Mouse (Mus musculus) hindbrain, embryonic 15.5 days (tissue): ENCODE results near the gene Cd180. TPM values are rescaled to one million over a fixed set of nuclear protein-coding genes. Genes with fewer than 3 reads are reported as not detected.
"Not testable (repeated sequence)": the region's sequence is repeated elsewhere in the genome, so short reads cannot be mapped to it uniquely, and the experiment has no call there.

Experiments used
- ATAC-seq: fragments of 200-750 bp; cut with Nextera tagmentation; 2 replicates; pipeline ENCODE4 v1.8.0; 2017; ENCODE audit warnings: low read depth, moderate number of reproducible peaks, moderate TSS enrichment; ENCODE audit not compliant: low FRiP score
- H3K27ac ChIP-seq: fragments of 300-500 bp; sonication (generic); replicated peaks from 2 replicates; pipeline ENCODE4 v1.5.1; 2015; ENCODE audit warnings: mild to moderate bottlenecking, inconsistent platforms
- H3K27me3 ChIP-seq: fragments of 300-500 bp; sonication (generic); 2 replicates; pipeline ENCODE4 v1.6.1; 2015; ENCODE audit warnings: control low read depth, inconsistent platforms
- H3K36me3 ChIP-seq: fragments of 300-500 bp; sonication (generic); 2 replicates; pipeline ENCODE4 v1.6.1; 2015; ENCODE audit warnings: control low read depth, inconsistent platforms
- H3K4me1 ChIP-seq: fragments of 300-500 bp; sonication (generic); replicated peaks from 2 replicates; pipeline ENCODE4 v1.6.1; 2015; ENCODE audit warnings: control low read depth, inconsistent platforms
- H3K4me2 ChIP-seq: fragments of 300-500 bp; sonication (generic); 2 replicates; pipeline ENCODE4 v1.6.1; 2015; ENCODE audit warnings: moderate library complexity, mild to moderate bottlenecking, inconsistent platforms
- H3K4me3 ChIP-seq: fragments of 300-500 bp; sonication (generic); 2 replicates; pipeline ENCODE4 v1.5.1; 2015; ENCODE audit warnings: mild to moderate bottlenecking, inconsistent platforms
- H3K9ac ChIP-seq: fragments of 300-500 bp; sonication (generic); 2 replicates; pipeline ENCODE4 v1.6.1; 2015; ENCODE audit warnings: inconsistent platforms
- H3K9me3 ChIP-seq: fragments of 300-500 bp; sonication (generic); 2 replicates; pipeline ENCODE4 v1.6.1; 2016; ENCODE audit warnings: control low read depth, inconsistent platforms
- WGBS: fragments of 180-500 bp; shearing (Covaris S2); methylation state at CpG from one replicate; pipeline ENCODE4 v1.1.7; 2015; 5-methylcytosine and 5-hydroxymethylcytosine counted together
- polyA plus RNA-seq: library from polyadenylated mRNA; unstranded; fragments of >200 nt; fragmentation: Nextera tagmentation; extraction: Ambion mirVana; gene quantifications from 2 replicates; pipeline ENCODE4 v1.2.1, GENCODE M21; 2015

Cd180 gene
- polyA plus RNA-seq, 1 experiment from 2014 or later, result 0.54 TPM

GRCm38 (mm10) chr13:102665588-102666232 lies 27.6 kb upstream of the Cd180 start:
- Histone ChIP-seq H3K9me3 (no peaks in the 10 kb centered on the region), H3K27me3 (no peaks in the 10 kb centered on the region), H3K27ac (no peak overlapping the region), H3K4me3 (peak overlapping the region; percentile 14; the same call in 1 of the 2 replicates), H3K4me2 (peak overlapping the region; percentile 33), H3K36me3 (no peaks in the 10 kb centered on the region), H3K4me1 (no peaks in the 10 kb centered on the region), H3K9ac (no peak overlapping the region)
- 59% methylated on average over 18 of the region's 18 CpGs for WGBS
- no peak for ATAC-seq

GRCm38 (mm10) chr13:102666233-102666614 lies 27.1 kb upstream of the Cd180 start:
- WGBS, result 88% methylated on average over 12 of the region's 12 CpGs
- Histone ChIP-seq H3K27ac (no peak overlapping the region), H3K9ac (no peak overlapping the region), H3K4me1 (no peaks in the 10 kb centered on the region), H3K4me3 (no peak overlapping the region), H3K9me3 (no peaks in the 10 kb centered on the region), H3K36me3 (no peaks in the 10 kb centered on the region), H3K4me2 (no peak overlapping the region), H3K27me3 (no peaks in the 10 kb centered on the region)
- ATAC-seq, result no peak

DNA sequence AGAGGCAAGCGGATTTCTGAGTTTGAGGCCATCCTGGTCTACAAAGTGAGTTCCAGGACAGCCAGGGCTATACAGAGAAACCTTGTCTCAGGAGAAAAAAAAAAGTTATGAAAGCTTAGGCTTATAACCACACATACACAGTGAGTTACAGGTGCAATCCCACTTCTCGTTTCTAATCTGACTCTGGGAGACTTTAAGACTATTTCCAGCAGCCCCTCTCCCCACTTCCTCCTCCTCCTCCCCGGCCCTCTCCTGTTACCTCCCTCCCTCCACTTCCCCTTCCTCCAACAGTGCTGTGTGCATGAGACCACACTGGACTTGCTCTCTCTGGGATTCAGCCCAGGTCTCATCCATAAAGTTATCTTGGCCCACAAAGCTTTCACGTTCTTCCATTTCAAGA lies 26.6 kb upstream of the Cd180 start:
- Histone ChIP-seq H3K27me3 (no peaks in the 10 kb centered on the region), H3K4me3 (no peak overlapping the region), H3K9me3 (no peaks in the 10 kb centered on the region), H3K36me3 (no peaks in the 10 kb centered on the region), H3K27ac (no peak overlapping the region), H3K9ac (no peak overlapping the region), H3K4me1 (no peaks in the 10 kb centered on the region), H3K4me2 (no peak overlapping the region)
- WGBS, result 85% methylated on average over 4 of the region's 4 CpGs
- ATAC-seq, result no peak

DNA sequence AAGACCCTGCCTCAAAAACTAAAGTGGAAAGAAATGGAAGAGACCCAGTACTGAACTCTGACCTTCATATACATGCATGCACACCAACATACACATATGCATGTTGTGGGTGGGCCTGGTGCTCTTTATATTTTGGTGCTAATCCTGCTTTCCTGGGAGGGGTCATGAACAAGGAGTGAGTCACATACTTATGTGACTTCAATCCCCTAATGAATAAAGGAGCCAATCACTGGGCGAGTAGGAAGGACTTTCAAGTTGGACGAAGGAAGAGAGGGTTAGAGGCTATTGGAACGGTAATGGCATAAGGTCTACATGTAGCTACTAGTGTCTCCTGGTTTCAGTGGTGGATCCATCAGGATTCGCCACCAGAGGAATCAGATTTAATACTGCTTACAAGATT lies 26.0 kb upstream of the Cd180 start:
- 96% methylated on average over 4 of the region's 4 CpGs for WGBS
- no peak overlapping the region for H3K4me3 ChIP-seq

GRCm38 (mm10) chr13:102667842-102668241 lies 25.5 kb upstream of the Cd180 start:
- Histone ChIP-seq H3K36me3 (no peaks in the 10 kb centered on the region), H3K9ac (no peak overlapping the region), H3K4me1 (no peaks in the 10 kb centered on the region), H3K4me3 (no peak overlapping the region), H3K27ac (no peak overlapping the region), H3K9me3 (no peaks in the 10 kb centered on the region), H3K27me3 (no peaks in the 10 kb centered on the region), H3K4me2 (no peak overlapping the region)
- no peak for ATAC-seq
- 89% methylated on average over 9 of the region's 9 CpGs for WGBS

More for the DNA sequence above, 26.0 kb upstream of the Cd180 start:
- no peak for ATAC-seq
- H3K4me1 ChIP-seq, result no peaks in the 10 kb centered on the region
- H3K9me3 ChIP-seq, result no peaks in the 10 kb centered on the region
- H3K27me3 ChIP-seq, result no peaks in the 10 kb centered on the region
- no peak overlapping the region for H3K27ac ChIP-seq
- no peaks in the 10 kb centered on the region for H3K36me3 ChIP-seq
- H3K9ac ChIP-seq, result no peak overlapping the region
- no peak overlapping the region for H3K4me2 ChIP-seq

DNA sequence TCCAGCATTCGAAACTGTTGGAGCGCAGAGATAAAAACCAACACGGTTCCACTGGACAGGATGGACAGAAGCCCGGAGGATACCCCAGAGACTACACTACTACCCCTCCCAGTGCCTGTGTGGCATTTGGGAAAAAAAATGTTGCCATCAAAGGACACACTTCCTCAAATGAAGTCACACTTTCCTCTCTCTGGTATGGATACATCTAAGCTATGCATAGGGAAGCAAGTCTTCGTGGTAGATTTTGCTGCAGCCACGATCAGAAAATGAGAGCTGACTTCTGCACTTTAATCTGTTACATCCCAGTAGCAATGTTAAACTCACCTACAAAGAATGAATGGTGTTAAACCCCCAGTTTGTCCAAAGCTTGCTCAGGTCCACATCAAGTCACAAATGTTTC lies 24.4 kb upstream of the Cd180 start:
- no peaks in the 10 kb centered on the region for H3K36me3 ChIP-seq
- H3K4me2 ChIP-seq, result no peak overlapping the region
- no peaks in the 10 kb centered on the region for H3K4me1 ChIP-seq
- H3K9ac ChIP-seq, result no peak overlapping the region
- no peak overlapping the region for H3K4me3 ChIP-seq
- no peak overlapping the region for H3K27ac ChIP-seq
- no peaks in the 10 kb centered on the region for H3K27me3 ChIP-seq
- 78% methylated on average over 6 of the region's 6 CpGs for WGBS
- H3K9me3 ChIP-seq, result no peaks in the 10 kb centered on the region
- ATAC-seq, result no peak

DNA sequence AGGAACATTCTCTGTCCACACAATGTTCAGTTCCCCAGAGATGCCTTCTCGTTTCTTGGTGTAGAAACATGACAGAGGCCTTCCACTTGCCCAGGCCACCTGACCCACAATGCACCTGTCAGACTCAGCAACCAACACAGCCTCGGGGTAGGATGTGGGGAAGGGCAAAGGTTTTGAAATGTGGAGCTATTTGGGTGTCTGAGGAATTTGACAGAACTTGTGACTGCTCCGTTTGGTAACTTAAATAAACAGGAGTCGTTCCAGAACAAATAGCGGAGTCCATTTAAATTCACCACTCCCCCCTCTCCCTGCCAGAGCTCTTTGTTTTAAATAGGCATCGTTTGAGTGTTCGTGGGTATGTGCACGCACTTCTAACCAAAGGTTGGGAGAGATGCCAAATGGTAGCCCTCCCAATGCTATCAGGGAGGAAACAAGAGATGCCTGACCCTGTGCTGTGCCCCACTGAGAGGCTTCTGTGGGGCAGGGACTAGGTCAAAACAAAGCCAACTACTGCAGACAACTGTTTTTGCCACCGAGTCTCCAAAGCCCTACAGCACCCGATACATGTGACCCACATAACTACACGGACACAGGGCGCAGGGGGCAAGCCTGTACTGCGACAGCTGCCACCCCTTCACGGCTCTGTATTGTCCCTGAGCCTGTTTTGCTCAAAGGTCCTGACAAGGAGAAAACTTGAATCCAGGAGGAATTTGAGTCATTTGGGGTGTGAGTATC lies 23.7 kb upstream of the Cd180 start:
- Histone ChIP-seq H3K4me1 (no peaks in the 10 kb centered on the region), H3K4me3 (no peak overlapping the region), H3K27me3 (no peaks in the 10 kb centered on the region), H3K9ac (no peak overlapping the region), H3K27ac (no peak overlapping the region), H3K36me3 (no peaks in the 10 kb centered on the region), H3K4me2 (no peak overlapping the region), H3K9me3 (no peaks in the 10 kb centered on the region)
- ATAC-seq, result no peak
- 55% methylated on average over 14 of the region's 14 CpGs for WGBS

- Histone ChIP-seq H3K36me3 (no peaks in the 10 kb centered on the region), H3K4me1 (no peaks in the 10 kb centered on the region), H3K4me3 (no peak overlapping the region), H3K9ac (no peak overlapping the region), H3K4me2 (no peak overlapping the region), H3K9me3 (no peaks in the 10 kb centered on the region), H3K27me3 (no peaks in the 10 kb centered on the region), H3K27ac (no peak overlapping the region)
- WGBS, result 80% methylated on average over 7 of the region's 7 CpGs
- no peak for ATAC-seq
These were observed 22.9 kb upstream of the Cd180 start for GRCm38 (mm10) chr13:102670503-102670902.

GRCm38 (mm10) chr13:102674083-102674482 lies 19.3 kb upstream of the Cd180 start:
- WGBS, result 95% methylated on average over 3 of the region's 3 CpGs
- Histone ChIP-seq H3K36me3 (no peaks in the 10 kb centered on the region), H3K27ac (no peak overlapping the region), H3K9me3 (no peaks in the 10 kb centered on the region), H3K9ac (no peak overlapping the region), H3K4me3 (no peak overlapping the region), H3K27me3 (no peaks in the 10 kb centered on the region), H3K4me2 (no peak overlapping the region), H3K4me1 (no peaks in the 10 kb centered on the region)
- ATAC-seq, result no peak

DNA sequence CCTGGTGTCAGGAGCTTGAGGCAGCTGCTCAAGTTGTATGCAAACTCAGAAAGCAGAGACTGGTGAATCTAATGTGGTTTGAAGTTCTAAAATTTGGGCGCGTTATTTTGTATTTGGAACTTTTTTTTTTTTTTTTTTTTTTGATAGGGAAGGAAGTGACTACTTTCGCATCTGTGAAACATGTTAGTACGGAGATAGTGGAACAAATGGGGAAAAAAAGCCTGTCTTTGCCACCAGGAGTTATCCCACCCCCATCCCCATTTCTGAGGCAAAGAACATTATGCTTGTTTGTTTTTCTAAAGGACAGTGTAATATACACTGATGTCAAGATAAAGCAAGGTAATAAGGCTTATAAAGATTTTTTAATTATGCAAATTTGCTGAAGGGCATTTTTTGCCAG lies 15.8 kb upstream of the Cd180 start:
- not testable (repeated sequence) for ATAC-seq, H3K9me3 ChIP-seq, H3K27ac ChIP-seq, H3K4me1 ChIP-seq, H3K4me3 ChIP-seq, H3K36me3 ChIP-seq, H3K27me3 ChIP-seq, H3K9ac ChIP-seq, H3K4me2 ChIP-seq
- WGBS, result 95% methylated on average over 4 of the region's 4 CpGs

DNA sequence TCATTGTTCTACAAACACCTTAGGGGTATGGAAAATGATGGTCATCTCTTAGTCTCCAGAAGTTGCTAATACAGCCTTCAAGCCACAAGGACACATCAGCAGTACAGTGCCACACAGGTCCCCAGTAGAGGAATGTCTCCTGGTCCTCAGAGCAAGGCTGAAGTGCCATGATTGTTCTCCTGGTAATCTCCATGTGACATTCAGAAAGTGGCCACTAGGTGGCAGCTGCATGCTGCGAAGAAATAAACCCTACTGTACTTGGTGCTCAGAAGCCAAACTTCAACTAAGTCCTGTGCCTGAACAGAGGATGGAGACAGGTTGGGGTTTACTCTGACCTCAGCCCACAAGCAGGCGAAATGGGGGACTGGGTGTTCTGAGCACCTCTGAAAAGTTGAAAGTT lies 14.9 kb upstream of the Cd180 start:
- H3K4me3 ChIP-seq, result no peak overlapping the region
- 11% methylated on average over 2 of the region's 2 CpGs for WGBS
- no peak overlapping the region for H3K27ac ChIP-seq

DNA sequence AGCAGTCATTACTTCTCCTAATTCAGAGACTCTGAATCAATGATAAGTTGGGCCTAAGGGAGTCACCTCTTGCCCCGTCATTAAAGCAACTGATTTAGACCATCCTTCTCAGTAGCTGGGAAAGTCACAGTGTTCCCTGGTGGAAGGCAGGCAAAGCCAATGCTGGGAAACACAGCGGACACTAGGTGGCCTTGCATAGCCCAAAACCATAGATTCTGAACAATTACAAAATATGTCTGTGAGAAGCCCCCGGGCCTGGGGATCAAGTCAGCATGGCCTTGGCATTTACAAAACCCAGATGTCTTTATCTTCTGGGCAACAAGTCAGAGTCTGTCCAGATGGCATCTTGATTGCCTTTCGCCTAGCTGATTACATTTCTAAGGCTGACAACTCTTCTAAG lies 8.5 kb upstream of the Cd180 start:
- H3K9me3 ChIP-seq, result no peaks in the 10 kb centered on the region
- H3K27ac ChIP-seq, result no peak overlapping the region
- no peaks in the 10 kb centered on the region for H3K36me3 ChIP-seq
- H3K4me1 ChIP-seq, result no peaks in the 10 kb centered on the region
- no peak overlapping the region for H3K4me2 ChIP-seq
- no peak for ATAC-seq
- WGBS, result 78% methylated on average over 4 of the region's 4 CpGs
- no peak overlapping the region for H3K4me3 ChIP-seq
- H3K27me3 ChIP-seq, result no peaks in the 10 kb centered on the region
- H3K9ac ChIP-seq, result no peak overlapping the region

More for the DNA sequence above, 14.9 kb upstream of the Cd180 start:
- Histone ChIP-seq H3K36me3 (no peaks in the 10 kb centered on the region), H3K4me1 (no peaks in the 10 kb centered on the region), H3K4me2 (no peak overlapping the region), H3K27me3 (no peaks in the 10 kb centered on the region), H3K9me3 (no peaks in the 10 kb centered on the region), H3K9ac (no peak overlapping the region)
- ATAC-seq, result peak; percentile 86
